Mouse (Mus musculus) adrenal gland, postnatal 10 days (tissue): Measurements from ENCODE around the gene Babam1. TPM values are rescaled to one million over a fixed set of nuclear protein-coding genes. Genes with fewer than 3 reads are reported as not detected.
A peak's percentile ranks its signal among the peaks of the same experiment; 100 is the strongest.
"Not testable (repeated sequence)": the region's sequence is repeated elsewhere in the genome, so short reads cannot be mapped to it uniquely, and the experiment has no call there.

Experiments used
- DNase-seq: peaks from one replicate; pipeline ENCODE4 v3.0.0; 2021; ENCODE audit warnings: mixed read lengths
- total RNA-seq, 2 experiments: library from RNA; stranded (reverse); gene quantifications; 2 replicates each; pipeline ENCODE4 v1.2.3; 2021

Gene Babam1
- total RNA-seq, 2 experiments from 2014 or later, result 85.4 to 97.4 TPM

DNA sequence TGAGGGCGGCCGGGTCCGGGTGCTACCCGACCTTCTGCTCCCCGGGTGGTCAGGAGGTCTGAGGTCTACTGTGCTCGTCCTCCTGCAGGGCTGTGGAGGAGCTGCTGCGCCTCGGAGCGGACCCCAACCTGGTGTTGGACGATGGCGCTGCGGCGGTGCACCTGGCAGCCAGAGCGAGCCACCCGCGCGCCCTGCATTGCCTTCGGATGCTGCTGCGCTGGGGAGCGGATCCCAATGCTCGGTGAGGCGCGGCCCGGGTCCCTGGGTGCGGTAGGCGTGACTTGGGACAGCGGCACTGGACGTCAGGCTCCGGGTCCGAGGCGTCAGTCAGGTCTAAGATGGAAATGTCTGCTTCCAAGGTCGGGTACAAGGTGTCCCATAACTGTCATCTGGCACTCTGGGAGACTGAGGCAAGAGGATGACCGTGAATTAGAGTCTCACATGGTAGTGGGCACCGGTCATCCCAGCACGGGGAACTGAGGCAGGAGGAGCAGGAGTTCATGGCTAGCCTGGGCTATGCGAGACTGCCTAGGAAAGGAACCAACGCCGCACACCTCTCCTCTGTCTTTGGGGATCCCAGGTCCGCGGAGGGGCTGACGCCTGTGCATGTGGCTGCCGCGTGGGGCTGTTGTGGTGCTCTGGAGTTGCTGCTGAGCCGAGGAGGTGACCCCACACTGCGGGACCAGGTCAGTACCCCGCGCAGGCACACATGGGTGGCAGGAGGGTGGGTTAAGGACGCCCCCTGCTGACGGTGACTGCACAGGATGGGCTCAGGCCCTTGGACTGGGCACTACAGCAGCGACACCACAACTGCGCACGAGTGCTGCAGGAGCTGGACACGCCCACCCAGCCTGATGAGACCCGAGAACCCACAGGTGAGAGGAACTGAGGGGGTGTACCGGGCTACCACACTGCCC, 9.7 kb downstream of the Babam1 start:
- DNase-seq, result peak; percentile 83

DNA sequence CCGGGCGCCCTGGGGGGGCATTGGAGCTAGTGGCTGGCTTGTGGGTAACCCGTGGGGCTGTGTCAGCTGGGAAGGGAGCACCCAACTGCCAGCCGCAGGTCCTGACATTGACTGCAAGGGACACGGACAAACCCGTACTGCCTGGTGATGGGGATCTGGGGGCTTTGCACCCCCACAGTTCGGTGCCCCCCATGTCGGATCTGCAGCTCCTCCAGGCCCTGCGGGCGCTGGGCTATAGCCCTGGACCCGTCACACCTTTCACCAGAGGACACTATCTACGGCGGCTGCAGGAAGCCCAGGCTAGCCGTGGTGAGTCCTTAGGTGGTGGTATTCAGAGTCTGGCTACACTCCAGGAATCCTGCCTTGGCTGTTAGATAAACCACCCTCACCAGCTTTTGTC, 10.8 kb downstream of the Babam1 start:
- DNase-seq, result no peak

DNA sequence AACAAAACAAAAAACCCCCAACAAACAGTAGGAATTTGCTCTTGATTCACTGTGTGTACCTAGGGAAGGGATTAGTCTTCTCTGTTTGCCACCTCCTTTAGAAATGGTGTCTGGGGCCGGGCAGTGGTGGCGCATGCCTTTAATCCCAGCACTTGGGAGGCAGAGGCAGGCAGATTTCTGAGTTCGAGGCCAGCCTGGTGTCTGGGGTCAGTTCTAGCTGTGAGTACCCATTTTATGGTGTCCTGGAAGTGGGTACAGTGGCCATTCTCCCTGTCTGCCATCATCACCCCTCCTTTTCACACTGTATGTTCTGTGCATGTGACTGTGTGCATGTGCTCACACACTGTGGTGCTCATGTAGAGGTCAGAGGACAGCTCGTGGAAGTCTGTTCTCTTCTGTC, 11.6 kb downstream of the Babam1 start:
- no peak for DNase-seq

DNA sequence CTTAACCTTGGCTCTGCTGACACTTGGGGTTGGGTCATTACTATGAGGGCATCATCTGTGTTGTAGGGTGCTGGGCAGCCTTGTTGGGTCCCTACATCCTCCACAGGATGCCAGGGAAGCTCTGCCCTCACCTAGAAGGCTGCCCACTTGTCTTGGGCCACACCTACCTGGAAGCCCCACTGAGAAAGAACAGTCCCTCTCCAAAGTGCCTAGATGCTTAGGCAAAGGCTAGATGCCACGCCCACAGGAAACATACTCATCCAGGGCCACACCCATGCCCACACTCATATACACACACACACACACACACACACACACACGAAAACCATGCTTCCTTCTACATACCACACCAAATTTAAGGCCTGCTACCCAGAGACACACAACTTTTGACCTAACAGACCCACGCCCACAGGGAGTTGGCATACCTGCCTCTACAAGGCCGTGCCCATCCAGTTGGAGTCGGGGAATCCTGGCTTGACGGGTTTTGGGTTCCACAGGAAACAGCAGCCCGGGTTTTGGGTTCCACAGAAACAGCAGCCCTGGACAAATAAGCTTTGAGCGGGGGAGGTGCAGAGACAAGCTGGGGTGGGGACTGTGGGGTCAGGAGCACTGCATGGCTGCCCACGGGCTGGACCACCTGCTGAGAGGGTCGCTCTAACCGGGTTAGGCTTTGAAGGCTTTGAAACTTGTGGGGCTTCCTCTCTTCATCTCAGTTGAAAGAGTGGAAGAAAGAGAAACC, 15.0 kb downstream of the Babam1 start:
- DNase-seq, result no peak

DNA sequence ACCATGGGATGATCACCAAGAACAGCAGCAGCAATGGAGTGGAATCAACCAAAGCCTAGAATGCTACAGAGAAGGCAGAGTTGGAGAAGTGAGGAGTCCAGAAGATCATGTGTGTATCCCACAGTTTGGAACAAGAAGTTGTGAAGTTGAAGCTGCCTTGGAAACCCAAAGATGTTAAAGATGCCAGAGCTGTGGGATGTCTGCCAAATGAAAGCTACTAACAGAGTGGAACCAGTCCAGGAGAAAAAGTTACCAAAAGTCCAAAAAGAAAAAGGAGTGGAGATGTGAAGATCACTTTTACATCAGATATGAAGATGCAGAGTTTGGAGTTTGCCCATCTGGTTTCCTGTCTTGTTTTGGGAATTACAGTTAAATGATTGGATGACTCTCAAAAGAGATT, 25.5 kb downstream of the Babam1 start:
- DNase-seq, result no peak

DNA sequence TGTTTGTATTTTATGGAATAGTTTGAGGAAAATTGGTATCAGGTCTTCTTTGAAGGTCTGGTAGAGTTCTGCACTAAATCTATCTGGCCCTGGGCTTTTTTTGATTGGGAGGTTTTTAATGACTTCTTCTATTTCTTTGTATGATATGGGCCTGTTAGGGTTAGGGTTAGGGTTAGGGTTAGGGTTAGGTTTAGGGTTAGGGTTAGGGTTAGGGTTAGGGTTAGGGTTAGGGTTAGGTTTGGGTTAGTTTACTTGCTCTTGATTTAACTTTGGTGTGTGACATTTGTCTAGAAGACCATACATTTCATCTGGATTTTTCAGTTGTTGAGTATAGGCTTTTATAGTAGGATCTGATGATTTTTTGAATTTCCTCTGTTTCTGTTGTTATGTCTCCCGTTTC, 36.3 kb downstream of the Babam1 start:
- not testable (repeated sequence) for DNase-seq

DNA sequence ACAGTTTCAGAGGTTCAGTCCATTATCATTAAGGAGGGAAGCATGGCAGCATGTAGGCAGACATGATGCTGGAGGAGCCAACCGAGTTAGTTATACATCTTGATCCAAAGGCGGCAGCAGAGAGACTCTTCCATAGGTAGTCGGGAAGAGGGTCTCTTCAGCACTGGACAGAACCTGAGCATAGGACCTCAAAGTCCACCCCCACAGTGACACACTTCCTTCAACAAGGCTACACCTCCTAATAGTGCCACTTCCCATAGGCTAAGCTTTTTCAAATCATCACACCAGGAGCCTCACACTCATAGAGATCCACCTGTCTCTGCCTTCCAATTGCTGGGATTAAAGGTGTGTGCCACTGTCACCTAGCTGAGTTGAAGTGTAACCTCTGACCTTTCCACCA, 40.4 kb downstream of the Babam1 start:
- no peak for DNase-seq

DNA sequence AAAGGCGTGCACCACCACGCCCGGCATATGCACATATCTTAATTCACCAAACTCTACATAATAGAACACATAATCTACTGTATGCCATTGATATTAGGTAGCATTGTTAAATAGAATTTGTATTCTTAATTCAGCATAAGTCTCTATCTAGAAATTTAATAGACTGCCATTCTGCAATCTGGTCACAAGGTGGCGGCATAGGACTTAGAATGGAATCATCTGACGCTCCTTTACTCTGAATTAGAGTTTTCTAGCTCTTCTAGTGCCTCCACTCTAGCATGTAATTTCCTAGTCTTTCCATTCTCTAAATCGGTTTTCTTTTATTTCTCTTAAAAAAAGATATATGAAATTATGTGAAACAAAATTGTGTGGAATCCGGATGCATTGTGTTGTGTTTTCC, 44.7 kb downstream of the Babam1 start:
- peak; percentile 71 for DNase-seq

DNA sequence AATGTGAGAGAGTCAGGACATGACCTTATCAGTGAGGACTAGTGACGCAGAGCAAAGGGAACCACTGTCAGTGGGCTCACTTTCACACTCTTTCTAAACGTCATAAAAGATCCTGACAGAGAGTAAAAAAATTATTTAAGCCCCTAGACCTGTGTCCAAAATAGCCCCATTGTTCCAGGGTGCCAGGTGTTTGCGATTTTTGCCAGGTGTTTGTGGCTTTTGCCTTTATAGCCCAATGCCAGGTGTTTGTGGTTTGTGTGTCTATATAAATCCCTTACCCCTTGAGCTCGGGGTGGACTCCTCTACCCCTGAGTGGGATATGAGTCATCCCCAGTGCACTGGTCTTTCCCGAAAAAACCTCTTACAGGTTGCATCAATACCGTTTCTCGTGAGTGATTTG, 48.4 kb downstream of the Babam1 start:
- no peak for DNase-seq

DNA sequence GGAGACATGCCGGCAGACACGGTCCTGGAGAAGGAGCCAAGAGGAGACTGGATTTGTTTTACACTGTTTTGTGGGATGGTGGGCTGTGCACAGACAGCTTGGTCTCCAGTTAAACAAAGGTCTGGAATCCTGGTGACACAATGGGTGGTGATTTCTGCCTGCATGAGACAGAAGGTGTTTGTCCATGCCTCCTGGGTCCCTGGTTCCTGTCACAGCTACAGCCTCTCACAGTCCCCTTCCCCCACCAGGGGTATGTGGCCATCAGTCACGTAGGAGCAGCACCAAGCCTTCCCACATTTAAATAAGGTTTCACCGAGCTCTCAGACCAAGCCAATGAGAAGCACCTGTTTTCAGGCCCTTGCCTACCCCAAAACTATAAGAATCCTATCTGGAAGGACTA, 54.7 kb downstream of the Babam1 start:
- no peak for DNase-seq

DNA sequence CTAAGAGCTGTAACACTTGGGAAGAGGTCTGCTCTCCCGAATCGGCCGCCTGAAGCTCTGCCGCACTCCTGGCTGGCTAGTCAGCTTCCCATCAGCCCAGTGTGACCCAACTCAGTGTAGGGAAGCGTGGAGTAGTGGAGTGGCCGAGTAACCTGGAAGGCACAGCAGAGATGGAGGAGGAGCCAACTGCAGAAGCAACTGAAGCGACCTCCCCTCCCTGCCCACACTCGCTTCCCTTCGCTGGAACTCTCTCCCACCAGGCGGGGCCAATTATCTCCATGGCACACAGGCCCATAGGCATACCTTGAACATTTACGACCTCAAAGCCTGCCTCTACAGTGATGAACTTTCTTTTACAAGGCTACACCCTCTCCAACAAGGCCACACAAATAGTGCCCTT, 55.1 kb downstream of the Babam1 start:
- DNase-seq, result no peak

DNA sequence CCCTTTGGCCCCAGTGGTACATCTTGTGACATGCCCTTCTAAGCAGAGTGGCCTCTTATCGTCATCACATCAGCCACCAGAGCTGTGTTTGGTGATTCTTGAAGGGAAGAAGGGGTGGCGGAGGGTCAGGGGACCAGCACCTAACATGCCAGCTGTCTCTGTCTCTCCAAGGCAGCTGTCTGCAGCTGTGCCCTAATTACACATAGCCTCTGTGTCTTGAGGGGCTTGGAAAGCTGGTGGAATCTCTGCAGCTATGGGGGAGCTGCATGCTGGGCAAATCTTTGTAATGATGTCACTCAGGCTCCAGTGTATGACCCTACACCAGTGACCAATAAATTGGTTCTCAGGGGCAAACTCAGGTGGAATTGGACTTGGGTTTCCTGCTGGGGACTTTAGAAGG, 56.0 kb downstream of the Babam1 start:
- DNase-seq, result no peak

Other genes starting within 250 kb of the Babam1 start
- gene Myo9b, start 124.1 kb upstream of the Babam1 start, total RNA-seq, result 10 to 100 TPM; 32.3 to 34.2 TPM
- 10 to 100 TPM; 17.0 to 20.1 TPM for gene Haus8, start 123.9 kb upstream of the Babam1 start, total RNA-seq
- gene Use1, start 30.0 kb upstream of the Babam1 start, total RNA-seq, result 100 to 1,000 TPM; 170 to 185 TPM
- 10 to 100 TPM; 15.7 to 19.9 TPM for gene Ocel1, start 25.6 kb upstream of the Babam1 start, total RNA-seq
- gene Nr2f6, start 14.9 kb upstream of the Babam1 start, total RNA-seq, result 10 to 100 TPM; 70.5 to 80.8 TPM
- 10 to 100 TPM; 28.6 to 43.1 TPM for gene Ushbp1, start 1.1 kb upstream of the Babam1 start, total RNA-seq
- 10 to 100 TPM in 1 of 2 experiments, 1 to 10 TPM in 1; 4.9 to 10.1 TPM for gene Ankle1, start 9.1 kb downstream of the Babam1 start, total RNA-seq
- 10 to 100 TPM; 38.8 to 47.5 TPM for gene Abhd8, start 66.8 kb downstream of the Babam1 start, total RNA-seq
- gene Mrpl34, start 68.1 kb downstream of the Babam1 start, total RNA-seq, result 100 to 1,000 TPM; 141 to 156 TPM
- gene Dda1, start 72.3 kb downstream of the Babam1 start, total RNA-seq, result 10 to 100 TPM; 46.1 to 48.5 TPM
- 10 to 100 TPM; 14.1 to 21.4 TPM for gene Ano8, start 89.1 kb downstream of the Babam1 start, total RNA-seq
- 10 to 100 TPM; 18.5 to 29.5 TPM for gene Gtpbp3, start 91.2 kb downstream of the Babam1 start, total RNA-seq
- 100 to 1,000 TPM in 1 of 2 experiments, 10 to 100 TPM in 1; 95.1 to 101 TPM for gene Plvap, start 114.9 kb downstream of the Babam1 start, total RNA-seq
- gene Ccdc194, start 128.8 kb downstream of the Babam1 start, total RNA-seq, result under 1 TPM; 0.15 to 0.42 TPM
- gene Bst2, start 140.6 kb downstream of the Babam1 start, total RNA-seq, result 10 to 100 TPM; 34.5 to 37.3 TPM
- 10 to 100 TPM; 61.9 to 63.5 TPM for gene Mvb12a, start 146.1 kb downstream of the Babam1 start, total RNA-seq
- 1 to 10 TPM; 1.7 to 3.5 TPM for gene Tmem221, start 162.0 kb downstream of the Babam1 start, total RNA-seq
- under 1 TPM; 0.82 to 0.84 TPM for gene Nxnl1, start 169.7 kb downstream of the Babam1 start, total RNA-seq
- gene Slc27a1, start 172.0 kb downstream of the Babam1 start, total RNA-seq, result 100 to 1,000 TPM in 1 of 2 experiments, 10 to 100 TPM in 1; 97.4 to 118 TPM
- gene Pgls, start 195.3 kb downstream of the Babam1 start, total RNA-seq, result 100 to 1,000 TPM; 233 to 245 TPM
- 1 to 10 TPM; 3.9 to 4.2 TPM for gene Fam129c, start 200.8 kb downstream of the Babam1 start, total RNA-seq
- 10 to 100 TPM; 56.3 to 58.9 TPM for gene Colgalt1, start 214.1 kb downstream of the Babam1 start, total RNA-seq